Mouse (Mus musculus): ENCODE results near the gene Ppp1r35.

DNA sequence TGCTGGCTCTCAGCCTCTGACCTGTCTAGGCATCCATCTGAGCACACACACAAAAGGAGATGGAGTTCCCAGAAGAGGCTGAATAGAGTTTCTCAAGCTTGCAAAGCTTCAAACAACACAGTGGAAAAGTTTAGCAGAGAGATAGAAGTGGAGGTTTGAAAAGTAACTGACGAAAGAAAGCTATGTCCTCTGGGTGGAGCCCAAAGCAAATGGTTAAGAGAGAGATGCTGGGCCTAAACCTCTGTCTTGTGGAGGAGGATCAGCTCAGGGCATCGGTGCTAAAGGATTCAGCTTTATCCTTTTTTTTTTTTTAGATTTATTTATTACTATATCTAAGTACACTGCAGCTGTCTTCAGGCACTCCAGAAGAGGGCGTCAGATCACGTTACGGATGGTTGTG, 29.7 kb downstream of the Ppp1r35 start:
- TF ChIP-seq CTCF (conservative IDR thresholded peaks at IDR 0.05; ENCODE audit: low read length): no peak
- no peak for TF ChIP-seq POU5F1 (IDR thresholded peaks at IDR 0.05; ENCODE audit: borderline replicate concordance, low read length)
